Mouse (Mus musculus): ENCODE measurements around the gene 1700019N19Rik. TPM values are rescaled to one million over a fixed set of nuclear protein-coding genes. Genes with fewer than 3 reads are reported as not detected.

1700019N19Rik gene
- total RNA-seq (2015): not detected in 2 replicates
- total RNA-seq (2017): not detected in 2 replicates

- ATAC-seq (ENCODE audit: poor library complexity, severe bottlenecking): no peak
Observed at GRCm38 (mm10) chr19:58794284-58794683, at the start of gene 1700019N19Rik. Gene 1700019N19Rik, minus strand, starts transcription at chr19:58794461.

GRCm38 (mm10) chr19:58843606-58844005 is 49.3 kb upstream of the 1700019N19Rik start:
- ATAC-seq (ENCODE audit: poor library complexity, severe bottlenecking): no peak

GRCm38 (mm10) chr19:58840721-58841271 is 46.5 kb upstream of the 1700019N19Rik start:
- ATAC-seq (ENCODE audit: poor library complexity, severe bottlenecking): no peak

GRCm38 (mm10) chr19:58839806-58840205 is 45.5 kb upstream of the 1700019N19Rik start:
- ATAC-seq (ENCODE audit: poor library complexity, severe bottlenecking): no peak

- ATAC-seq (ENCODE audit: poor library complexity, severe bottlenecking): no peak
Observed at GRCm38 (mm10) chr19:58839345-58839744, 45.1 kb upstream of the 1700019N19Rik start.

GRCm38 (mm10) chr19:58838706-58839105 is 44.4 kb upstream of the 1700019N19Rik start:
- no peak for ATAC-seq (ENCODE audit: poor library complexity, severe bottlenecking)

- ATAC-seq (ENCODE audit: poor library complexity, severe bottlenecking): no peak
Observed at GRCm38 (mm10) chr19:58833639-58834180, 39.4 kb upstream of the 1700019N19Rik start.

GRCm38 (mm10) chr19:58832988-58833387 is 38.7 kb upstream of the 1700019N19Rik start:
- no peak for ATAC-seq (ENCODE audit: poor library complexity, severe bottlenecking)

- no peak for ATAC-seq (ENCODE audit: poor library complexity, severe bottlenecking)
Observed at GRCm38 (mm10) chr19:58831280-58831922, 37.1 kb upstream of the 1700019N19Rik start.

GRCm38 (mm10) chr19:58830182-58830581 is 35.9 kb upstream of the 1700019N19Rik start:
- no peak for ATAC-seq (ENCODE audit: poor library complexity, severe bottlenecking)

GRCm38 (mm10) chr19:58829575-58829974 is 35.3 kb upstream of the 1700019N19Rik start:
- ATAC-seq (ENCODE audit: poor library complexity, severe bottlenecking): no peak

GRCm38 (mm10) chr19:58827656-58828055 is 33.4 kb upstream of the 1700019N19Rik start:
- no peak for ATAC-seq (ENCODE audit: poor library complexity, severe bottlenecking)

- ATAC-seq (ENCODE audit: poor library complexity, severe bottlenecking): no peak
Observed at GRCm38 (mm10) chr19:58824316-58824715, 30.1 kb upstream of the 1700019N19Rik start.

GRCm38 (mm10) chr19:58823301-58823700 is 29.0 kb upstream of the 1700019N19Rik start:
- ATAC-seq (ENCODE audit: poor library complexity, severe bottlenecking): no peak

- no peak for ATAC-seq (ENCODE audit: poor library complexity, severe bottlenecking)
Observed at GRCm38 (mm10) chr19:58822454-58823200, 28.4 kb upstream of the 1700019N19Rik start.

GRCm38 (mm10) chr19:58818571-58819415 is 24.5 kb upstream of the 1700019N19Rik start:
- ATAC-seq (ENCODE audit: poor library complexity, severe bottlenecking): no peak

- no peak for ATAC-seq (ENCODE audit: poor library complexity, severe bottlenecking)
Observed at GRCm38 (mm10) chr19:58817398-58817797, 23.1 kb upstream of the 1700019N19Rik start.

- no peak for ATAC-seq (ENCODE audit: poor library complexity, severe bottlenecking)
Observed at GRCm38 (mm10) chr19:58816453-58817041, 22.3 kb upstream of the 1700019N19Rik start.

GRCm38 (mm10) chr19:58815179-58815922 is 21.1 kb upstream of the 1700019N19Rik start:
- no peak for ATAC-seq (ENCODE audit: poor library complexity, severe bottlenecking)

- ATAC-seq (ENCODE audit: poor library complexity, severe bottlenecking): no peak
Observed at GRCm38 (mm10) chr19:58810536-58810935, 16.3 kb upstream of the 1700019N19Rik start.
